Mouse (Mus musculus) urinary bladder, postnatal 14 days (tissue): ENCODE measurements around the gene Nxnl1.
A peak's percentile ranks its signal among the peaks of the same experiment; 100 is the strongest.
"Not testable (repeated sequence)": the region's sequence is repeated elsewhere in the genome, so short reads cannot be mapped to it uniquely, and the experiment has no call there.

ENCODE experiments used
- DNase-seq: peaks from one replicate; pipeline ENCODE4 v3.0.0; 2021; ENCODE audit warnings: low spot score

The Nxnl1 gene

DNA sequence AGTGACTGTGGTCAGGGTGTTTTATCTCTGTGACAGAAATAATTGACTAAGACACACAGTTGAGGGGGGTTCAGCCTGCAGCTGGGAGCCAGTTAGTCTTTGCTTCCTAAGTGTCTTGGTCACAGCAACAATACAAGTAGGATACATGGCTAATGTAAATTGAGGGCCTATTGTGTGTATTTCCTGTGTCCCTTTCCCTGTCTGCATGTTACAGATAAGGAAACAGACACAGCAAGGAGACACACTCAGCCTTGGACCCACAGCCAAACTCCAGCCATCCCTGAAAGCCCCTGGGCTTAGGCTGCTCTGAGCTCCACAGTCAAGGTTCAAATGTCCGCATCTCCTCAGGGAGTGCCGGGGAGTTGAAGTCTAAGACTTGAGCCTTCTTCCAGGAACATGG is 11.8 kb downstream of the Nxnl1 start:
- DNase-seq, result no peak

DNA sequence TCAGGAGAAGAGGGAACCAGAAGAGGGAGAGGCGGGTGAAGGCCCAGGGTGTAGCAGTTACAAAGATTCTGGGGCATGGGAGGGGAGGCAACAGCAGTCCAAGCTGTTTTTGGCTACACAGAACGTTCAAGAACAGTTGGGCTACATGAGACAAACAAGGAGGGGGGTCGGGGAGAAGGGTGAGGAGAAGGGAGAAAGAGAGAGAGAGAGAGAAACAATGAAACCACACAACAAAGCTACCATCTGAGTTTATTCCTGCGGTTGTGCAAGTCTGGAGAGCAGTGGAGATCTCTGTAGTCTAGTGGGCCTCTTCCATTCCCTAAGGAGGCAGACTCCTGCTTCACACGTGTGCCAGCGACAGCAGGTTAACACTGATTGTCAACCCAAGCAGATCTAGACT is 12.4 kb downstream of the Nxnl1 start:
- no peak for DNase-seq

- no peak for DNase-seq
Measured at GRCm38 (mm10) chr8:71552770-71553169, 13.6 kb downstream of the Nxnl1 start.

- no peak for DNase-seq
Measured at GRCm38 (mm10) chr8:71550754-71551153, 15.6 kb downstream of the Nxnl1 start.

GRCm38 (mm10) chr8:71547590-71547989 is 18.8 kb downstream of the Nxnl1 start:
- DNase-seq, result no peak

DNA sequence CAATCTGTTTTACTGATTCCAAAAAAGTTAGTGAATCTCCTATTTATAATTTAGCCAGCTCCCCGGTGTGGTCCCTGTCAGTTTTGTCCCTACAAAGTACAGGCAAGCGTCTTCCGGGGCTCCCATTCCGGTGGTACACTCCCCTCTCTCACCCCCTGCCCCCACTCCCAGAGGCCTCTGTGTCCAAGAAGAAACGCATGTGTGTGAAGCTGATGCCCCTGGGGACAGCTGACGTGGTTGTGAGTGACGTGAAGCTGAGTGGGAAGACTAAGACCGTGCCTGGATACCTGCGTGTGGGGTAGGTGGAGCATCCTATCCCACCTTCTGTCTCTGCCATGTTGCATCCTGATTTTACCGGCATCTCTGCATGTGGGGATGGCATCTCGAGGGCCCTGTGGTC is 21.3 kb downstream of the Nxnl1 start:
- no peak for DNase-seq

DNA sequence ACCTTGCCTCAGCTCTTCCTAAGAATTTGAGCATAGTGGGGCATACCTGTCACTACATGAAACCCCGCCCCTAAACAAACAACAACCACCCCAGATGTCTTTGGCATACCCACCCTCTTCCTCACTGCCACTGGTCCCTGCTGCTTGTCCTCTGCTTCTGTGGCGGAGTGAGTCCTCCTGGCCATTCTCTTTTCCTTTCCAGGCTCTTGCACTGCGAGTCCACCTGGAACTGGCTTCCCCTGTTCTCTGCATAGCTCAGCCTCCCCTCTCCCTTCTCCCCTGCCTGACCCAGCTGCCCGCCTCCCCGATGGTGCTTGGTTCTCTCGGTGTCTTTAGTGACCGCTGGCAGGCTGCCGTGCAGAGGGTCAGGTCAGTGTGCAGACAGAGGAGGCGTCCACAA is 22.6 kb downstream of the Nxnl1 start:
- no peak for DNase-seq

DNA sequence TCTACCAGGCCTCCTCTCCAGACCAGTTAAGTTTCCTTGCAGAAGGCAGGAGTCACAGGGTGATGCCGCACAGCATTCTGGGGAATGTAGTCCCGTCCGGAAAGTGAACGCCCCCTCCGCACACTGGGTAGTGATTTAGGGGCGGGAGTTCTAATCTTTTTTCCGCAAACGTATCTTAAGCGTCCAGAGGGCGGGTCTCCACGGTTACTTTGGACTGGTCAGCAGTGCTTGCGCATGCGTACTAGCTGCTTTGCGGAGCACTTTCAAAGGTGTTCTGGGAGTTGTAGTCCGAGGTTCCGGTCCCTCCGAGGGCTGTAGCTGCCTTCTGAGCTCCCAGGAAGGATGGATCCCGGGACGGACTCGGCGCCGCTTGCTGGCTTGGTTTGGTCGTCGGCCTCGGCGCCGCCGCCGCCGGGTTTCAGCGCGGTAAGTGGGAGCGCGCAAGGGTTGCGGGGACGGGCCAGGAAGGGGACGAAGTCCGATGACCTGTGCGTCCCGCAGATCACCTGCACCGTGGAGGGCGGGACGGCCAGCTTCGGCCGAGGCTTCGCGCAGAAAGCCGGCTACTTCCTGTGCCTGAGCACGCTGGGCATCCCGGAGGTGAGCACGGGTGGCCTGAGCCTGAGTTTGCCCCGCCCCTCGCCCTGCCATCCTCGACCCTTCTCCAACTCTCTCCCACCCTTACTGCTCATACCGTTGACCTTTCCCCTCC is 23.6 kb downstream of the Nxnl1 start, which contains the start of gene Mvb12a:
Gene Mvb12a, plus strand, starts transcription at position 291 of the 712 bp plus-strand sequence.
- DNase-seq, result peak; percentile 97

- peak; percentile 90 for DNase-seq
Measured at GRCm38 (mm10) chr8:71537028-71537867, 29.2 kb downstream of the Nxnl1 start, which contains the start of gene Bst2. Bst2 (minus strand) TSS chr8:71537456.

GRCm38 (mm10) chr8:71535663-71536062 is 30.7 kb downstream of the Nxnl1 start:
- no peak for DNase-seq

DNA sequence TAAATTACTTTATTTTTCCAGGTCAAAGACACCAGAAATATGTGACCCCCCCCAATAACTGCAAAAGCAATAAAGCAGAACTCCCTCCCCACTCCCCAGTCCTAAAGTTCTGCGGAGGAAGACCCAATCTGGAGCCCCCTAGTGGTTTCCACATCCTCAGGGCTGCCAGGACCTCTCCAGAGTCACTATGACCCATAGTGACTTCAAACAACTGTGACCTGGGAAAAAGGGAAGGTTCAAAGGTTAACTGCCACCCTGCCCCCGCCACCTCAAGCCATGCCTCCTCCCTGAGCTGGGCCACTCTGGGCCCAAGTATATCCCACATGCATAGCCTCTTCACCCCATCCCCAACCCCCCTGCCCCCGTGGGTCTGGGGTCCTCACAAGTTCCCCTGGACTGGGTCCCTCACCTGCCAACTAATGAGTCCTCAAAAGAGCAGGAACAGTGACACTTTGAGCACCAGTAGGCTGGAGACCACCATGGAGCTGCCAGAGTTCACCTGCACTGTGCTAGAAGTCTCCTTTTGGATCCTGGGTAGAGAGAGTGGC is 32.1 kb downstream of the Nxnl1 start:
- DNase-seq, result no peak

- not testable (repeated sequence) for DNase-seq
Measured at GRCm38 (mm10) chr8:71530735-71531467, 35.5 kb downstream of the Nxnl1 start.

GRCm38 (mm10) chr8:71528362-71529073 is 37.9 kb downstream of the Nxnl1 start:
- DNase-seq, result no peak

- DNase-seq, result no peak
Measured at GRCm38 (mm10) chr8:71527162-71527870, 39.1 kb downstream of the Nxnl1 start.

GRCm38 (mm10) chr8:71526272-71526671 is 40.1 kb downstream of the Nxnl1 start:
- no peak for DNase-seq

- DNase-seq, result no peak
Measured at GRCm38 (mm10) chr8:71525226-71526050, 41.0 kb downstream of the Nxnl1 start, which contains the start of gene Ccdc194. Ccdc194 (minus strand) TSS chr8:71525711.

DNA sequence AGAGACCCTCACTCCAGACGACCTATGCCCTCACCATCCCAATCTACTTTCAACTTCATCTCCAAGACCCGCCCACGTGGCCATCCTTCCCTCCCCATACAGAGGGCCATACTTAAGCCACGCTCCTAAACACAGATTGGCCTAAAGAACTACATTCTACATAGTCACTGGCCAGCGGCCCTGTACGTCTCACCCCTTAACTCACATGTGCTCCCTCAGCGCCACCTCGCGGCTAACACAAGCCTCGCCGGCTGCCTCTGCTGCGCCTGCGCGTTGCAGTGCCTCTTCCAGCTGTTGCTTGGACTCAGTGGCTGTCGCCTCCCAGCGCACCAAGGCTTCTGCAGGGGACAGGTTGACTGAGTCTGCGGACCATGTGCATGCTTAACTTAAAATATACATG is 44.8 kb downstream of the Nxnl1 start:
- DNase-seq, result peak; percentile 95

- DNase-seq, result peak; percentile 67
Measured at GRCm38 (mm10) chr8:71519037-71519825, 47.2 kb downstream of the Nxnl1 start.

- no peak for DNase-seq
Measured at GRCm38 (mm10) chr8:71516786-71517185, 49.6 kb downstream of the Nxnl1 start.
